Mouse (Mus musculus): ENCODE measurements around the gene Bdp1. TPM values are rescaled to one million over a fixed set of nuclear protein-coding genes. Genes with fewer than 3 reads are reported as not detected.

Gene Bdp1
- polyA plus RNA-seq, 1 experiment from 2014 or later, result 32.4 TPM

DNA sequence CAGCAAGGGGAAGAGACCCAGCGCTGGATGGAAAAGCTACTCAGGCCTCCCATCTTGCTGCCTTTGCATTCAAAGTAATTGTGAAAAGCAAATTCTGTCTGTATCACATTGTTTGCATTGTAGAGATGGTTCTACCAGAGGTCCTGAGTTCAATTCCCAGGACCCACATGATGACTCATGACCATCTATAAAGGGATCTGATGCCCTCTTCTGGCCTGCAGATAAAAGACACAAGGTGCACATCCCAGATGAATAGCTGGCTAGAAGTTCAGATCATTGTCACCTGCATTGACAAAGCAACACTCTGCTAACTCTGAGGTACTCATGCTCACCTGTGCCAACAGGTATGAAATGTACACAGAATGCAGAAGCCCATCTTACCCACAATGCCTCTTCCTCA is 120.5 kb downstream of the Bdp1 start:
- Histone ChIP-seq H3K4me3 (no peak overlapping the region), H3K4me2 (replicated peaks) (no peak overlapping the region), H3K9me3 (replicated peaks) (no peaks in the 10 kb centered on the region), H3K9ac (no peak overlapping the region), H3K27me3 (no peaks in the 10 kb centered on the region), H3K36me3 (peaks cover 10% of the 10 kb centered on the region; the same call in 1 of the 2 replicates), H3K27ac (no peak overlapping the region), H3K4me1 (no peaks in the 10 kb centered on the region)
- 81% methylated on average over 1 of the region's 1 CpGs for WGBS
- ATAC-seq (ENCODE audit: low FRiP score), result no peak

DNA sequence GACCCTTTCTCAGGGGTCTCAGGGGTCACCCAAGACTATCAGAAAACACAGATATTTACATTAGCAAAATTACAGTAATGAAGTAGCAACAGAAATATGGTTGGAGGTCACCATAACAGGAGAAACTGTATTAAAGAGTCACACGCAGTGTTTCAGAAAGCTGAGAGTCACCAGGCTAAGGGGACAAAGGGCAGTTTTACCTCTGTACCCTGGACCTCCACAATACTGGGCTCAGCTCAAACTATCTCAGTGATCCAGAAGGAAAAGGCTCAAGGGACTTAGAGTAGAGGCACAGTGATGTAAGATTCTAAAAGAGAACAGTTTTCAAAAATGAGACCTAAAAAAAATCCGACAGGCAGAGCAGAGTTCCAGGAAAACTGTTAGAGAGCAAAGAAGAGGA is 124.5 kb downstream of the Bdp1 start:
- Histone ChIP-seq H3K4me1 (no peaks in the 10 kb centered on the region), H3K4me3 (no peak overlapping the region), H3K36me3 (peaks cover 12% of the 10 kb centered on the region; the same call in 1 of the 2 replicates), H3K9ac (no peak overlapping the region), H3K9me3 (replicated peaks) (no peaks in the 10 kb centered on the region), H3K4me2 (replicated peaks) (no peak overlapping the region), H3K27me3 (no peaks in the 10 kb centered on the region), H3K27ac (no peak overlapping the region)
- WGBS, result 56% methylated on average over 2 of the region's 2 CpGs
- no peak for ATAC-seq (ENCODE audit: low FRiP score)

DNA sequence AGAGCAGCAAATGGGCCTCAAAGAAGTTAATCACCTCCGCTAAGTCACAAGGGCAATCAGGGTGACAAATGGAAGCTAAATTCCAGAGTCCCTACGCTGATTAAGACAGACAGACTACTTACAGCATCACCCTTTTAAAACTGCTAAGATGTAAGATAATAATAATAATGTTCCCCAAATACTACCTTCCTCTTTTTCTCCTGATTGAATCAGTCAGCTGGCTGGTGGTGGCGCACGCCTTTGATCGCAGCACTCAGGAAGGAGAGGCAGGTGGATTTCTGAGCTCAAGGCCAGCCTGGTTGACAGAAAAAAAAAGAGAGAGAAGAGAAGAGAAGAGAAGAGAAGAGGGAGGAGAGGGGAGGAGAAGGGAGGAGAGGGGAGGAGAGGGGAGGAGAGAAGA is 133.8 kb downstream of the Bdp1 start:
- 91% methylated on average over 4 of the region's 5 CpGs for WGBS
- Histone ChIP-seq H3K27me3 (no peaks in the 10 kb centered on the region), H3K4me2 (replicated peaks) (no peak overlapping the region), H3K36me3 (peaks cover 14% of the 10 kb centered on the region; the same call in 1 of the 2 replicates), H3K4me1 (no peaks in the 10 kb centered on the region), H3K9me3 (replicated peaks) (no peaks in the 10 kb centered on the region), H3K9ac (no peak overlapping the region), H3K27ac (no peak overlapping the region), H3K4me3 (no peak overlapping the region)
- no peak for ATAC-seq (ENCODE audit: low FRiP score)

Other genes with a start within 250 kb of the Bdp1 start
- 13.3 and 15.9 TPM in 2 replicates for gene Cartpt, start 203.0 kb downstream of the Bdp1 start, polyA plus RNA-seq (2016; fragmentation: Nextera tagmentation; extraction: Ambion mirVana)
- gene Mccc2, start 88.4 kb downstream of the Bdp1 start, polyA plus RNA-seq (2016; fragmentation: Nextera tagmentation; extraction: Ambion mirVana), result 36.4 and 37.9 TPM in 2 replicates
- gene Serf1, start 3.9 kb upstream of the Bdp1 start, polyA plus RNA-seq (2016; fragmentation: Nextera tagmentation; extraction: Ambion mirVana), result 358 and 382 TPM in 2 replicates
- gene Smn1, start 20.8 kb upstream of the Bdp1 start, polyA plus RNA-seq (2016; fragmentation: Nextera tagmentation; extraction: Ambion mirVana), result 52.7 and 53.8 TPM in 2 replicates
- gene Naip2, start 98.0 kb upstream of the Bdp1 start, polyA plus RNA-seq (2016; fragmentation: Nextera tagmentation; extraction: Ambion mirVana), result 0.18 and 0.34 TPM in 2 replicates
- 0.10 and 0.15 TPM in 2 replicates for gene Naip5, start 142.3 kb upstream of the Bdp1 start, polyA plus RNA-seq (2016; fragmentation: Nextera tagmentation; extraction: Ambion mirVana)
- gene Naip6, start 213.6 kb upstream of the Bdp1 start, polyA plus RNA-seq (2016; fragmentation: Nextera tagmentation; extraction: Ambion mirVana), result 0.08 and 0.09 TPM in 2 replicates

Measured in hindbrain, embryonic 12.5 days (tissue).